Mouse (Mus musculus) cerebellum, adult 2 months (tissue): ENCODE results near the gene Pdhb. TPM values are rescaled to one million over a fixed set of nuclear protein-coding genes. Genes with fewer than 3 reads are reported as not detected.
A peak's percentile ranks its signal among the peaks of the same experiment; 100 is the strongest.

Experiments
- DNase-seq, 2 experiments: peaks; one replicate each; pipeline ENCODE4 v3.0.0; 2021
- H3K27ac ChIP-seq: fragments of 200-500 bp; 2 replicates; pipeline ENCODE4 v1.5.1; 2012; ENCODE audit warnings: low read length, control low read depth, inconsistent platforms; ENCODE audit not compliant: insufficient read depth
- H3K27me3 ChIP-seq: fragments of 200-500 bp; 2 replicates; pipeline ENCODE4 v1.6.1; 2012; ENCODE audit warnings: inconsistent platforms, mild to moderate bottlenecking, low read length, moderate library complexity; ENCODE audit not compliant: control insufficient read depth, insufficient read depth
- H3K4me1 ChIP-seq: fragments of 200-500 bp; 2 replicates; pipeline ENCODE4 v1.6.1; 2011; ENCODE audit warnings: low read length; ENCODE audit not compliant: control insufficient read depth, insufficient read depth
- H3K4me3 ChIP-seq: fragments of 200-500 bp; replicated peaks from 2 replicates; pipeline ENCODE3; 2011; ENCODE audit warnings: mild to moderate bottlenecking, low read depth, low read length, control low read depth; ENCODE audit not compliant: insufficient read depth
- CTCF ChIP-seq: fragments of 200-500 bp; IDR thresholded peaks from 2 replicates; pipeline ENCODE4 v1.5.1; 2011; ENCODE audit warnings: low read depth, mild to moderate bottlenecking, control low read depth, low read length, moderate library complexity, borderline replicate concordance; ENCODE audit not compliant: insufficient read depth
- POLR2A ChIP-seq: fragments of 200-500 bp; IDR thresholded peaks from 2 replicates; pipeline ENCODE4 v1.6.1; 2011; ENCODE audit warnings: low read length, control low read depth, borderline replicate concordance; ENCODE audit not compliant: insufficient read depth
- WGBS: fragments of 180-500 bp; shearing (Covaris S2); methylation state at CpG from one replicate; pipeline ENCODE4 v1.1.7; 2018; 5-methylcytosine and 5-hydroxymethylcytosine counted together
- polyA plus RNA-seq: library from polyadenylated mRNA; depleted of rRNA; stranded (reverse); fragments of >200 nt; gene quantifications from 2 replicates; pipeline ENCODE4 v1.2.3, GENCODE M21; 2012

Pdhb gene
- polyA plus RNA-seq, 1 experiment, result 279 TPM

- DNase-seq, result no peak
- no peak overlapping the region for H3K4me3 ChIP-seq
- WGBS, result 88% methylated on average over 3 of the region's 3 CpGs
Observed at GRCm38 (mm10) chr14:8158721-8159120, 14.1 kb downstream of the Pdhb start.

GRCm38 (mm10) chr14:8156947-8157346, 15.9 kb downstream of the Pdhb start:
- no peak for DNase-seq
- WGBS, result 33% methylated on average over 3 of the region's 3 CpGs
- H3K4me3 ChIP-seq, result no peak overlapping the region
- TF ChIP-seq CTCF (peak; percentile 37; the same call in 1 of the 2 replicates), POLR2A (no peak)
- H3K27ac ChIP-seq, result no peak overlapping the region
- H3K27me3 ChIP-seq, result no peaks in the 10 kb centered on the region
- H3K4me1 ChIP-seq, result no peaks in the 10 kb centered on the region

More at GRCm38 (mm10) chr14:8158721-8159120, 14.1 kb downstream of the Pdhb start:
- H3K4me1 ChIP-seq, result no peaks in the 10 kb centered on the region
- no peaks in the 10 kb centered on the region for H3K27me3 ChIP-seq
- no peak overlapping the region for H3K27ac ChIP-seq
- no peak for TF ChIP-seq POLR2A
- TF ChIP-seq CTCF, result no peak

GRCm38 (mm10) chr14:8154072-8154471, 18.8 kb downstream of the Pdhb start:
- DNase-seq, result no peak
- TF ChIP-seq CTCF, result no peak
- no peak for TF ChIP-seq POLR2A

GRCm38 (mm10) chr14:8151757-8152156, 21.1 kb downstream of the Pdhb start:
- Histone ChIP-seq H3K4me3 (no peak overlapping the region), H3K27ac (no peak overlapping the region), H3K27me3 (no peaks in the 10 kb centered on the region), H3K4me1 (no peaks in the 10 kb centered on the region)
- TF ChIP-seq CTCF, result no peak
- TF ChIP-seq POLR2A, result no peak
- 94% methylated on average over 5 of the region's 5 CpGs for WGBS
- no peak for DNase-seq

More at GRCm38 (mm10) chr14:8154072-8154471, 18.8 kb downstream of the Pdhb start:
- Histone ChIP-seq H3K27me3 (no peaks in the 10 kb centered on the region), H3K4me1 (no peaks in the 10 kb centered on the region), H3K4me3 (no peak overlapping the region), H3K27ac (no peak overlapping the region)
- WGBS, result 72% methylated on average over 3 of the region's 3 CpGs

- Histone ChIP-seq H3K27ac (no peak overlapping the region), H3K27me3 (no peaks in the 10 kb centered on the region), H3K4me3 (no peak overlapping the region), H3K4me1 (no peaks in the 10 kb centered on the region)
- 78% methylated on average over 8 of the region's 8 CpGs for WGBS
- no peak for TF ChIP-seq CTCF
- no peak for TF ChIP-seq POLR2A
- DNase-seq, result no peak
Observed at GRCm38 (mm10) chr14:8148842-8149241, 24.0 kb downstream of the Pdhb start.

- no peaks in the 10 kb centered on the region for H3K4me1 ChIP-seq
- TF ChIP-seq POLR2A (no peak), CTCF (no peak)
- no peaks in the 10 kb centered on the region for H3K27me3 ChIP-seq
- H3K4me3 ChIP-seq, result no peak overlapping the region
- no peak overlapping the region for H3K27ac ChIP-seq
- WGBS, result 90% methylated on average over 11 of the region's 11 CpGs
- DNase-seq, result no peak
Observed at GRCm38 (mm10) chr14:8146611-8147223, 26.1 kb downstream of the Pdhb start.

GRCm38 (mm10) chr14:8145594-8146558, 26.9 kb downstream of the Pdhb start:
- H3K4me3 ChIP-seq, result no peak overlapping the region
- no peaks in the 10 kb centered on the region for H3K4me1 ChIP-seq
- WGBS, result 89% methylated on average over 13 of the region's 13 CpGs
- TF ChIP-seq POLR2A (no peak), CTCF (no peak)
- no peaks in the 10 kb centered on the region for H3K27me3 ChIP-seq
- no peak overlapping the region for H3K27ac ChIP-seq
- no peak for DNase-seq
